Mouse (Mus musculus): ENCODE results near the gene Dhx37.
"Not testable (repeated sequence)": the region's sequence is repeated elsewhere in the genome, so short reads cannot be mapped to it uniquely, and the experiment has no call there.

Gene Dhx37

GRCm38 (mm10) chr5:125407910-125408575 is 25.9 kb downstream of the Dhx37 start:
- no peak for DNase-seq (ENCODE audit: low spot score)

GRCm38 (mm10) chr5:125407020-125407830 is 26.7 kb downstream of the Dhx37 start:
- DNase-seq (ENCODE audit: low spot score): no peak

DNA sequence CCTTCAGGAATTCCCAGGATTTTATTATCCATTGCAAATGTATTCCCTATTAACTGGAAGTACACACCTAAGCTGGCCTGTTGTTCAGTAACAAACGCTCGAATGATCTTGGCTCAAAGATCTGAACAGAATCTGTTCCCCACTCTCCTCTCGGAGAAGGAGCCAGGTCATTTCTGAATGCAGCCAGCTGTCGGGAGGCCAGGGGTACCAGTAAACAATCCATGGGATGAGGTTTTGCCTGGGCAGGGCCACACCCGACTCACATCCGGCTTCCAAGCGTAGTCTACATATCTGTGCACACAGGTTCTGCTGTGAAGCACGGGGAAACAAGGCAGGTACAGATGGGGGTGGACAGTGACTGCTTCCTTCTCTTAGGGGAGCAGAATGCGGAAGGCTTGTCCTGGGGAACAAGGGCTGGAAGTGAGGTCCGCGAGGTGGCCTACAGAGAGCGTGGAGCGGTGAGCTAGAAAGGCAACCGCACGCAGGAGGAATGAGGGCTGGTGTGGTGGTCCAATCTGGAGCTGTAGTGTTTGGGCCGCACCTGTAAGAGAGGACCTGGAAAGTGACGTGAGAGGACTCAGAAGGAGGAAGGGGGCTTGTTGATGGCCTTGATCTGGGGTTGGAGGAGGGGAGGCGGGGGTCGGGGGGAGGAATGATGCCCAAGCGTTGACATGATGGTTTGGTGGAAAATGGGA is 27.5 kb downstream of the Dhx37 start:
- DNase-seq (ENCODE audit: low spot score): peak; percentile 64

DNA sequence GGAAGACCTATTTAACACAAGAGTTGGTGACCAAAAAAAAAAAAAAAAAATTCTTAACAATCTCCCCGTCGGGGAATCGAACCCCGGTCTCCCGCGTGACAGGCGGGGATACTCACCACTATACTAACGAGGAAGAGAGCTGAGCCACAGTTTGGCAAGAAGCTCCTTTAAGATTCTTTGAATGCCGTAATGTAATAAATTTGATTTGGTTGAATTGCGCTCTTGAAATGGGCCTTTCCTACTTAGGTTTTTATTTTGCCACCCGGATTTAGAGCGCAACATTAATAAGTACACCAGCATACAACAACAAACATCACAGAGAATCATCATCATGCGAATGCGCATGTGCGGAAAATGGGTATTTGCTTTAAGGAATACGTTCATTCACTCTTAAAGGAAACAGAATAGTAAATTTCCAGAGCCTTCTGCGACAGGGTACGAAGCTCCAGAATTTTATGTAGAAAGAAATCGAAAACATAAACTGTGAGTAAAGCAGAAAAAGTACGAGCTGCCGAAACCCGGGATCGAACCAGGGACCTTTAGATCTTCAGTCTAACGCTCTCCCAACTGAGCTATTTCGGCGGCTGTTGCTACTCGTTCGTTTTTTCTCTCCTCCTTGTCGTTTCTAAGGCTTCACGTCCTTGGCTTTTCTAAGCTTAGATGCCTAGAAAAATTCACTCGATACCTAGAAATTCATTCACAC is 28.2 kb downstream of the Dhx37 start:
- peak; percentile 98 for DNase-seq (ENCODE audit: low spot score)

- peak; percentile 89 for DNase-seq (ENCODE audit: low spot score)
Measured at GRCm38 (mm10) chr5:125404903-125405545, 28.9 kb downstream of the Dhx37 start.

DNA sequence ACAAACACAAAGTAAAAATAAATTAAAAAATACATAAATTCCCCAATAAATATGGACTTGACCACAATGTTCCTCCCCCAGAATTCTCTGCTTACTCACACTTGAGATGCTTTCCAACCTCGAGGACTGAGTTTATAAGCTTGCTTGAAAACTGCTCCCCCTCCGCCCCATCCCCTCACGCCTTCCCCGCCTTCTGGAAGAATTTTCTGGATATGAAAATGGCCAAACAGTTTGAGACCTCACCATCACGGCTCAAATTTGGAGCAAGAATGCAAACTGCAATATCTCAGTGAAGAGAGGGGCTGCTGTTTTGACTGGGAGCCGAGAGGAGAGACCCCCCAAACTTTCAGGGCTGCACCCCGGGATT is 29.4 kb downstream of the Dhx37 start:
- peak; percentile 64 for DNase-seq (ENCODE audit: low spot score)

DNA sequence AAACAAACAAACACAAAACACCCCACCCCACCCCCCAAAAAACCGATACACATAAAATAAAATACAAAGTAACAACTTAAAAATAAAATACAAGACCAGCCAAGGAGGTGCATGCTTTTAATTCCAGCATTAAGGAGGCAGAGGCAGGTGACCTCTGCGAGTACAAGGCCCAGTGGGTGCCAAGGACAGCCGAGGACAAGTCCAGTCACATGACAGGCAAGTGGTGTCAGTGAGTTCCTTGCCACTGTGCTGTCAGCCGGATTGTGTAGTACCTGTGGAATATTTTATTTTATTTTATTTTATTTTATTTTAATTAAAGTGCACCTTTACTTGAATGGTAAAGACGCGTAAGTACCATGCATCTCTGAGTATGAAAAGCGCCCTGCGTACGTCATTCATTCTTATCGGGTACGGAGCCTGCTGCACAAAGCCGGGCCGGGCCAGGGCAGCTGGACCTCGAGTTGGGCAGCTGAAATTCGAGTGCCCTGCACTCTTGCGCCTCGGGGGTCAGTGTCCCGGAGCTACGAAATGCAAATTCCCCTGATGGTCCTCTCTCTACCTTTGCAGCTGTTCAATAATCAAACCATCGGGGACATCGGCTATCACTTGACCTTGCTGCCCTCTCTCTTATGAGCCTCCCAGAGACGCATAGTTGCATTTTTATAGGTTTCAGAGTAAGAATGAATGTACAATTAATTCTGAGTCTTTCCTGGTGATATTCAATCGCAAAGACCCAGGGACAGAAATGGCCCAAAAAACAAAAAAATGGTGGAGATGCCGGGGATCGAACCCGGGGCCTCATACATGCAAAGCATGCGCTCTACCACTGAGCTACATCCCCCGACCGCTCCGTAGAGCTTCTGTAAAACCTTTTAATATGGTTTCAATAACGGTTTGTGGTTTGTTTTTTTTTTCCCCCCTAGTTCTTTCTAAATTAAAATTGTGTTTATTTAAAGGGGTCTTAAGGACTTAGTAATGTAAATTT is 30.1 kb downstream of the Dhx37 start:
- peak; percentile 93 for DNase-seq (ENCODE audit: low spot score)

DNA sequence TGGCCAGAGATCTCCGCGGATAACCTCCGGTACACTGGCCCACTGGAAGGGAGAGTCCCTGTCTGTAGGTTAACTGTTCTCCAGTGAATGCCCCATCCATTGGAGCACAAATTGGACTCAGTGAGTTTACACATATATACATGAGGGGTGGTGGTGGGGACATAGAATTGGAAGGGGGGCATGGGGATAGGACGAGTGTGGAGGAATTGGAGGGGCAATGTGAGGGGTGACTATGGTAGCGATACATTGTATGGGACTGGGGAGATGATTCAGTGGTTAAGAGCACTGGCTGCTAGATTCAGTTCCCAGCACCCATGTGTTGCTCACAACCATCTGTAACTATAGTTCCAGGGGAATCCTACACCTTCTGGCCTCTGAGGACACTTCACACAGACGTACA is 30.9 kb downstream of the Dhx37 start:
- no peak for DNase-seq (ENCODE audit: low spot score)

DNA sequence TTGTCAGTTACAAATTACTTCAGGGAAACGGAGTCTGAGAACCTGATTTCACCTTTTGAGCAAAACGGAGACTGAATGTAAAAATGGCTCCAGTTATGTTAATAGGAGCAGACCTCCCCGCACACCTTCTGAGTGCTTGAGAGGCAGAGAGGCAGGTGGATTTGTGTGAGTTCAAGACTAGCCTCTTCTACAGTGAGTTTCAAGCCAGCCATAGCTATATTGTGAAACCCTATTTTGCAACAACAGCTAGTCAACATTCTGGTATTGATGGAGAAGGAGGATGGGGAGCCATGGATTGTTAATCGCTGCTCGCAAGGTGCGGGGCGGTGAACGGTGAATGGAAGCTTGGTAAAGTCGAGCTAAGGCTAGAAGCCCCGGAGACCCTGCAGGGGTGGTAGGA is 31.4 kb downstream of the Dhx37 start:
- DNase-seq (ENCODE audit: low spot score): no peak

- no peak for DNase-seq (ENCODE audit: low spot score)
Measured at GRCm38 (mm10) chr5:125400903-125401302, 33.0 kb downstream of the Dhx37 start.

- peak; percentile 43 for DNase-seq (ENCODE audit: low spot score)
Measured at GRCm38 (mm10) chr5:125395008-125395407, 38.9 kb downstream of the Dhx37 start.

GRCm38 (mm10) chr5:125393622-125394603 is 40.0 kb downstream of the Dhx37 start:
- peak; percentile 97 for DNase-seq (ENCODE audit: low spot score)

DNA sequence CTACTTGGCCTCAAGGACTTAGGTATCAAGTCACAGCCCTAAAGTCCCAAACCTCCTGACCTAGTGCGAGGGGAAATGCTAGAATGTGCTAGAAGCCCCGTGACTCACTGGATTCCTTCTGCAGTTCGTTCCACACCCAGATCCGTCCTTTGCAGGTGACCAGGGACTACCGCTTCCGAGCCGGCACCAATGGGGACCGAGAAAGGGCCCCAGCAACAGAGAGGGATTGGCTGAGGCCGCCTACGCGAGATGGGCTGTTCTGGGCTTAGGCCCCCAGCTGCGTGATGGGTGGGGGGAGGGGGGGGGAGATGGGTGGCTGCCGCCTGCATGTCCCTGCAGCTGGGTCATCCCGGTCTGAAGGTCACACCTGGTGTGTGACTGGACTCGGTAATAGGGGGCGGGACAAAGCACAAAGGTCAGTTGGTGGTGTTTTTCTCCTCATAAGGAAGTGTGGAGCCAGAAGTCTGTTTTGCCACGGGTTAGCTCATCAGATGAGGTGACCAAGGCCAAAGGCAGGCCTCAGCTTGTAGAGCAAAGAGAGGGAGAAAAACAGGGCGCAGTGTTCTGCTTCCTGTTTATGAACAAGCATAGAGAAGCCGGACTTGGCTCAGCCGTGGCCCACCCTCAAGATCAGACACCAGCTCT is 40.8 kb downstream of the Dhx37 start:
- DNase-seq (ENCODE audit: low spot score): peak; percentile 97

DNA sequence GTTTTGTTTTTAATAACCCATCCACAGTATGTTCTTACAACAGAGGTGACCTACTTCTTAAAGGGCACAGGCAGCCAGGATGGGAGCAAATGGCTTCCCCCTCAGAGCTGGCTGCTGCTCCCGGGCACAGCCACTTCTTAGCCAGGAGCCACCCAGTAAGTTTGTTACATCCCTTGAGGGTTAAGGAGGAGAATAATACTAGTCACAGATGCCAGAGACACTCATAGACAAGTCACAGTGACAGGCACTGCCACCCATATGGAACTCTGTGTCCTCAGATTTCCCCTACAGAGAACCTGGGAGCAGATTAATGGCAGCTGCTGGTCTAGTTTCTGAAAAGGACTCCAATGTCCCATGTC is 41.3 kb downstream of the Dhx37 start:
- DNase-seq (ENCODE audit: low spot score): no peak

DNA sequence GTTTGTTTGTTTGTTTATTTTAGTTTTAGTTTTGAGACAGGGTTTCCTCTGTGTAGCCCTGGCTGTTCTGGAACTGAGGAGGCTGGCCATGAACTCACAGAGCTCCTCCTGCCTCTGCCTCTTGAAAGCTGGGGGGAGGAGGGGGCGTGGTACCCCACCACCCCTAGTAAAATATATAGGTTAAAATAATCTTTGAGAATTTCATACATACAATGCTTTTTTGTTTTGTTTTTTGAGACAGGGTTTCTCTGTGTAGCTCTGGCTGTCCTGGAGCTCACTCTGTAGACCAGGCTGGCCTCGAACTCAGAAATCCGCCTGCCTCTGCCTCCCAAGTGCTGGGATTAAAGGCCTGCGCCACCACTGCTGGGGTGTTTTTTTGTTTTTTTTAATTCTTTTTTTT is 41.7 kb downstream of the Dhx37 start:
- DNase-seq (ENCODE audit: low spot score): not testable (repeated sequence)

DNA sequence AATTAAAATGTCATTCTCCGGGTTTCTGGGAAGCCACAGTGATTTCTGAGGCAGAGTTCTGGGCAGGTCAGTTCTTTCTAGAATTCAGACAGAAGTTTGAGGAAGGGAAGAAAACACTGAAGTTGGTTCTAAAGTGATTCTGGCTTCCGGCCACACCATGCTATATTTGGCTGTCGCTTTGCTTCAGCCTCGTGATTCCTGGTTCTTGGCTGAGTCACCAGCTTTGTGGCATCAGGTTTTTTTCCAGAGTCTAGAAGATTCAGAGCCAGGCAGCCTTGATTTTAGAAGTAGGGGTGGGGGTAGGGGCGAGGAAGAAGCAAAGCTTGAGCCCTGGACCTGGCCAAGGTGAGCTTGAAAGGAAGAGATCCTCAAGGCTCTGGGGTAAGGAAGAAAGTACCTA is 42.3 kb downstream of the Dhx37 start:
- DNase-seq (ENCODE audit: low spot score): no peak

DNA sequence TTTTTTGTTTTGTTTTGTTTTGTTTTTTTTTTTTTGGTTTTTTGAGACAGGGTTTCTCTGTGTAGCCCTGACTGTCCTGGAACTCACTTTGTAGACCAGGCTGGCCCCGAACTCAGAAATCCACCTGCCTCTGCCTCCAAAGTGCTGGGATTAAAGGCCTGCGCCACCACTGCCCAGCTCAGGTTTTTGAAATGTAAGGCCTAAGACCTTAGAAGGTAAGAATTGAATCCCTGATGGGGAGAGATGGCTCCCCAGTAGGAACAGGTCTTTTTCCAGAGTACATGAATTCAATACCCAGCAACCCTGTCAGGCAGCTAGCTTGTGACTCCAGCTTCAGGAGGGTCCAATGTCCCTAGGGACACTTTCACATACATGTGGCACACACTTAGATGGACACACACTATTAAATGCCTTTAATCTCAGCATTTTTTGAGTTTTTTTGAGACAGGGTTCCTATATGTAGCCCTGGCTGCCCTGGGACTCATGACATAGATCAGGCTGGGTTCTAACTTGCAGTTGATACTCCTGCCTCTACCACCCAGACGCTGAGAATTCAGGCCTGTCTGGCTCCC is 42.9 kb downstream of the Dhx37 start:
- no peak for DNase-seq (ENCODE audit: low spot score)

- DNase-seq (ENCODE audit: low spot score): peak; percentile 89
Measured at GRCm38 (mm10) chr5:125389579-125390441, 44.1 kb downstream of the Dhx37 start, which contains the start of gene Ubc. TSS of gene Ubc (minus strand) at chr5:125390202.

All from embryo, embryonic 10.5 days (tissue).